Mouse (Mus musculus) heart, embryonic 15.5 days (tissue): ENCODE data around the gene Stx8. TPM values are rescaled to one million over a fixed set of nuclear protein-coding genes. Genes with fewer than 3 reads are reported as not detected.
A peak's percentile ranks its signal among the peaks of the same experiment; 100 is the strongest.

Source experiments
- ATAC-seq: fragments of 200-750 bp; cut with Nextera tagmentation; replicated peaks from 2 replicates; pipeline ENCODE4 v1.8.0; 2017; ENCODE audit warnings: low read depth, moderate TSS enrichment; ENCODE audit not compliant: insufficient number of reproducible peaks, insufficient read depth, low FRiP score
- H3K27ac ChIP-seq: fragments of 300-500 bp; sonication (generic); 2 replicates; pipeline ENCODE4 v1.5.1; 2015; ENCODE audit warnings: mild to moderate bottlenecking, inconsistent platforms
- H3K27me3 ChIP-seq: fragments of 300-500 bp; sonication (generic); 2 replicates; pipeline ENCODE4 v1.6.1; 2015; ENCODE audit warnings: inconsistent platforms
- H3K36me3 ChIP-seq: fragments of 300-500 bp; sonication (generic); 2 replicates; pipeline ENCODE4 v1.6.1; 2015; ENCODE audit warnings: mild to moderate bottlenecking, inconsistent platforms
- H3K4me1 ChIP-seq: fragments of 300-500 bp; sonication (generic); replicated peaks from 2 replicates; pipeline ENCODE4 v1.6.1; 2015; ENCODE audit warnings: inconsistent platforms
- H3K4me2 ChIP-seq: fragments of 300-500 bp; sonication (generic); 2 replicates; pipeline ENCODE4 v1.6.1; 2015; ENCODE audit warnings: inconsistent platforms, mild to moderate bottlenecking, moderate library complexity
- H3K4me3 ChIP-seq: fragments of 300-500 bp; sonication (generic); 2 replicates; pipeline ENCODE4 v1.5.1; 2015; ENCODE audit warnings: mild to moderate bottlenecking, inconsistent platforms
- H3K9ac ChIP-seq: fragments of 300-500 bp; sonication (generic); 2 replicates; pipeline ENCODE4 v1.6.1; 2015; ENCODE audit warnings: mild to moderate bottlenecking, inconsistent platforms
- H3K9me3 ChIP-seq: fragments of 300-500 bp; sonication (generic); replicated peaks from 2 replicates; pipeline ENCODE4 v1.6.1; 2016; ENCODE audit warnings: inconsistent platforms
- WGBS: fragments of 180-500 bp; shearing (Covaris S2); methylation state at CpG from one replicate; pipeline ENCODE4 v1.1.7; 2015; ENCODE audit warnings: mixed read lengths; 5-methylcytosine and 5-hydroxymethylcytosine counted together
- polyA plus RNA-seq: library from polyadenylated mRNA; unstranded; fragments of >200 nt; fragmentation: Nextera tagmentation; extraction: Ambion mirVana; gene quantifications from 2 replicates; pipeline ENCODE4 v1.2.1, GENCODE M21; 2015

Gene Stx8
- polyA plus RNA-seq, 1 experiment from 2014 or later: 61.7 TPM

- no peak overlapping the region for H3K9ac ChIP-seq
- 79% methylated on average over 10 of the region's 10 CpGs for WGBS
- H3K27ac ChIP-seq: no peak overlapping the region
- no peak overlapping the region for H3K4me2 ChIP-seq
- peaks cover 34% of the 10 kb centered on the region for H3K4me1 ChIP-seq
- H3K4me3 ChIP-seq: no peak overlapping the region
- H3K36me3 ChIP-seq: no peaks in the 10 kb centered on the region
- H3K27me3 ChIP-seq: no peaks in the 10 kb centered on the region
- no peak for ATAC-seq
- H3K9me3 ChIP-seq: no peaks in the 10 kb centered on the region
Measured at GRCm38 (mm10) chr11:68201811-68202459, 235.9 kb downstream of the Stx8 start.

GRCm38 (mm10) chr11:68202561-68202960 is 236.6 kb downstream of the Stx8 start:
- H3K27ac ChIP-seq: no peak overlapping the region
- H3K9me3 ChIP-seq: no peaks in the 10 kb centered on the region
- H3K36me3 ChIP-seq: no peaks in the 10 kb centered on the region
- no peak overlapping the region for H3K4me3 ChIP-seq
- H3K9ac ChIP-seq: no peak overlapping the region
- no peaks in the 10 kb centered on the region for H3K27me3 ChIP-seq
- WGBS: 52% methylated on average over 10 of the region's 10 CpGs
- no peak overlapping the region for H3K4me2 ChIP-seq
- H3K4me1 ChIP-seq: peaks cover 31% of the 10 kb centered on the region
- ATAC-seq: no peak

GRCm38 (mm10) chr11:68203658-68204315 is 237.8 kb downstream of the Stx8 start:
- 70% methylated on average over 10 of the region's 10 CpGs for WGBS
- ATAC-seq: peak; percentile 56; the same call in 1 of the 2 replicates
- no peak overlapping the region for H3K9ac ChIP-seq
- no peaks in the 10 kb centered on the region for H3K27me3 ChIP-seq
- peak overlapping the region; percentile 32; the same call in 1 of the 2 replicates for H3K27ac ChIP-seq
- H3K36me3 ChIP-seq: no peaks in the 10 kb centered on the region
- H3K4me3 ChIP-seq: no peak overlapping the region
- H3K4me2 ChIP-seq: no peak overlapping the region
- H3K4me1 ChIP-seq: peaks cover 34% of the 10 kb centered on the region
- H3K9me3 ChIP-seq: no peaks in the 10 kb centered on the region

- H3K36me3 ChIP-seq: no peaks in the 10 kb centered on the region
- peaks cover 34% of the 10 kb centered on the region for H3K4me1 ChIP-seq
- no peak for ATAC-seq
- no peak overlapping the region for H3K9ac ChIP-seq
- H3K4me2 ChIP-seq: no peak overlapping the region
- no peak overlapping the region for H3K27ac ChIP-seq
- WGBS: 78% methylated on average over 5 of the region's 5 CpGs
- H3K9me3 ChIP-seq: no peaks in the 10 kb centered on the region
- H3K27me3 ChIP-seq: no peaks in the 10 kb centered on the region
- no peak overlapping the region for H3K4me3 ChIP-seq
Measured at GRCm38 (mm10) chr11:68204407-68204806, 238.4 kb downstream of the Stx8 start.

GRCm38 (mm10) chr11:68205572-68206229 is 239.7 kb downstream of the Stx8 start:
- Histone ChIP-seq H3K9me3 (no peaks in the 10 kb centered on the region), H3K4me3 (no peak overlapping the region), H3K4me1 (peaks cover 26% of the 10 kb centered on the region), H3K9ac (no peak overlapping the region), H3K4me2 (no peak overlapping the region), H3K27me3 (no peaks in the 10 kb centered on the region), H3K27ac (no peak overlapping the region), H3K36me3 (no peaks in the 10 kb centered on the region)
- WGBS: 83% methylated on average over 10 of the region's 10 CpGs
- ATAC-seq: no peak

GRCm38 (mm10) chr11:68208023-68208422 is 242.0 kb downstream of the Stx8 start:
- no peak for ATAC-seq
- Histone ChIP-seq H3K4me1 (peaks cover 35% of the 10 kb centered on the region), H3K9ac (no peak overlapping the region), H3K4me2 (no peak overlapping the region), H3K4me3 (no peak overlapping the region), H3K27ac (no peak overlapping the region; the same call in 1 of the 2 replicates), H3K27me3 (no peaks in the 10 kb centered on the region), H3K36me3 (peaks cover 2% of the 10 kb centered on the region; the same call in 1 of the 2 replicates), H3K9me3 (no peaks in the 10 kb centered on the region)
- WGBS: 79% methylated on average over 2 of the region's 2 CpGs

GRCm38 (mm10) chr11:68208582-68208981 is 242.6 kb downstream of the Stx8 start:
- H3K9me3 ChIP-seq: no peaks in the 10 kb centered on the region
- H3K4me1 ChIP-seq: peaks cover 31% of the 10 kb centered on the region
- H3K27ac ChIP-seq: peak overlapping the region; percentile 13; the same call in 1 of the 2 replicates
- H3K4me3 ChIP-seq: no peak overlapping the region
- no peak overlapping the region for H3K9ac ChIP-seq
- H3K4me2 ChIP-seq: no peak overlapping the region
- 70% methylated on average over 1 of the region's 1 CpGs for WGBS
- no peaks in the 10 kb centered on the region for H3K27me3 ChIP-seq
- peaks cover 5% of the 10 kb centered on the region; the same call in 1 of the 2 replicates for H3K36me3 ChIP-seq
- no peak for ATAC-seq

- no peak overlapping the region for H3K4me2 ChIP-seq
- no peak overlapping the region for H3K4me3 ChIP-seq
- no peaks in the 10 kb centered on the region for H3K27me3 ChIP-seq
- H3K27ac ChIP-seq: no peak overlapping the region
- H3K36me3 ChIP-seq: peaks cover 5% of the 10 kb centered on the region; the same call in 1 of the 2 replicates
- H3K4me1 ChIP-seq: peaks cover 22% of the 10 kb centered on the region
- H3K9ac ChIP-seq: no peak overlapping the region
- no peaks in the 10 kb centered on the region for H3K9me3 ChIP-seq
- no peak for ATAC-seq
- WGBS: 82% methylated on average over 4 of the region's 4 CpGs
Measured at GRCm38 (mm10) chr11:68209506-68209905, 243.5 kb downstream of the Stx8 start.

GRCm38 (mm10) chr11:68210714-68211113 is 244.7 kb downstream of the Stx8 start:
- Histone ChIP-seq H3K36me3 (peaks cover 5% of the 10 kb centered on the region; the same call in 1 of the 2 replicates), H3K27ac (no peak overlapping the region), H3K4me3 (no peak overlapping the region), H3K9ac (no peak overlapping the region), H3K4me1 (peaks cover 29% of the 10 kb centered on the region), H3K9me3 (no peaks in the 10 kb centered on the region), H3K4me2 (no peak overlapping the region), H3K27me3 (no peaks in the 10 kb centered on the region)
- 93% methylated on average over 5 of the region's 5 CpGs for WGBS
- ATAC-seq: no peak

GRCm38 (mm10) chr11:68211924-68212578 is 246.1 kb downstream of the Stx8 start:
- Histone ChIP-seq H3K9ac (no peak overlapping the region; the same call in 1 of the 2 replicates), H3K27ac (peak overlapping the region; percentile 57; the same call in 1 of the 2 replicates), H3K4me2 (no peak overlapping the region), H3K9me3 (no peaks in the 10 kb centered on the region), H3K4me3 (no peak overlapping the region), H3K27me3 (no peaks in the 10 kb centered on the region), H3K36me3 (peaks cover 5% of the 10 kb centered on the region; the same call in 1 of the 2 replicates), H3K4me1 (peaks cover 41% of the 10 kb centered on the region)
- ATAC-seq: peak; percentile 41
- WGBS: 25% methylated on average over 8 of the region's 8 CpGs

GRCm38 (mm10) chr11:68213896-68214295 is 247.9 kb downstream of the Stx8 start:
- Histone ChIP-seq H3K36me3 (peaks cover 5% of the 10 kb centered on the region; the same call in 1 of the 2 replicates), H3K27me3 (no peaks in the 10 kb centered on the region), H3K4me2 (no peak overlapping the region), H3K4me1 (peaks cover 45% of the 10 kb centered on the region), H3K9ac (no peak overlapping the region), H3K9me3 (no peaks in the 10 kb centered on the region), H3K27ac (no peak overlapping the region), H3K4me3 (no peak overlapping the region)
- ATAC-seq: no peak
- 63% methylated on average over 3 of the region's 3 CpGs for WGBS
